Mouse (Mus musculus): ENCODE measurements around the gene Ascc3.

The Ascc3 gene

DNA sequence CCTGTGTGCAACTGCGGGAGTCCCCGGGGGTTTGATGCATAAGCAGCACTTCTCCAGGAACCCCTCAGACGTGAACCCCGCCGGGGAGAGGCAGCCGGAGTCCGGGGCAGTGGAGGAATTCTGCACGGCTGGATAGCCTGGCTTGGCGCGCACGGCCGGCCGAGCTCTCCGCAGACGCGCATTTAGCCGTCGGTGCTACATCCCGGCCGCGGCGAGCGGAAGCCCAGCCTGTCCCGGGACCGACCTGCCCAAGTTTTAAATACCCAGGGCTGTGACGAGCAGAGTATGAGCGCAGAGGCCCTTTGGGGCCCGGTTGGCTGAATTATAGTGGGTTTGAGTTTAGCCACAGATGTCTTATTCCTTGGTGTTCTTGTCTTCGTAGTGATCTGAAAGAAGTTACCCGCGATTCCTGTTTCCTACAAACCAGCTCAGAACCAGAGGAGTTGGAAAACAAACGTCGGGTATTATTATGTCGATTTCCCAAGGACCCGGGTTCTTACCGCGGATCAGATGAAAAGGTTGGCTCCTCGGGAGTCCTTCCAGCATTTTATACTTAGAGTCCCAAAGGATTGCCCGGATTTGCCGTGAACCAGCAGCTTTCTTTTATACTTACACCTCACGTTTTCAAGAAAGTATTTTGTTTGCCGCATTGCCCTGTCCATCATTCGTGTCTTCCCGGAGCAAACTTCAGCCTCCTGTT lies 302.8 kb downstream of the Ascc3 start:
- no peak for DNase-seq (ENCODE audit: low spot score)

GRCm38 (mm10) chr10:50895881-50896766 lies 303.7 kb downstream of the Ascc3 start:
- DNase-seq (ENCODE audit: low spot score) = no peak

GRCm38 (mm10) chr10:50896767-50897390 lies 304.4 kb downstream of the Ascc3 start:
- DNase-seq (ENCODE audit: low spot score) = no peak

DNA sequence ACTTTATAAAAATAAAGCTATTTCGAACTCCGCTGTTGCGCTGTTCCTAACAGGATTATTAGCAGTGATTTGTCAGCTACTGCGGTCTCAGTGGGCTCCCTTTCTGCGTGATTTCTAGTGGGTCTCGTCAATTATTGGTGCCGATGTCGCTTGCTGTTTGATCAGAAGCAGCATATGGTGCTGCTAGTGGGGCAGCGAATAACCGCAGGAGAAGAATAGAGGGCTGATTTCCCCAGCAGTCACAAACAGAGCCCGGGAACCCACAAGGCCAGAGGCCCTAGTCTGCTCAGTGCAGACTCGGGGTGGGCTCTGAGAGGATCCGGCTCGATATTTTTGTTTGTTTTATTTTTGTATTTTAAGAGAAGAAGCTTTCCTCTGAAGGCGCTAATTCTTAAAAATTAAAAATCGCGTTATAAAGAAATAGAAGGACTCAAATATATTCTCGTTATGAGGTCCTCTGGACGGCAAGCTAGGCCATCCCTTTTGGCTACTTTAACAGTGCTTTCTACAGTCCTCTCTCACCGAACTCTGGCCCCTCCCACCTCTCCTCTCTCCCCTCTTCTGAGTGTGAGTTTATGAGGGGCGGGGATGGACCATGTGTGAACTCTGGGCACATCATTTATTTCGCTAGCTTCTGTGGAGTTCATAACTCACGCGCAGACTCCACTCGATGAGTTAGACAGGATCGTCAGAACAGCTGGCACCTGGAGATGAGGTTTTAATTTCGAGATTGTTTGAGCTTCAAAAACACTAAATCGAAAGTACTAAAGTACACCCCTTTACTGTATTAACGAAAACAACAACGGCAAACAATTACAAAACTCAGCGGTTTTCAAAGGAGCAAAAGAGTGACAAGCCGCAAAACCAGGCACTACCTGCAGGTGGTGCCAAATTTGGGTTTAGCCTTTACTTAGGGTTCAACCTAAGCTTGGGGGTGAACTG lies 305.3 kb downstream of the Ascc3 start:
- DNase-seq (ENCODE audit: low spot score) = no peak

- DNase-seq (ENCODE audit: low spot score) = no peak
Measured at GRCm38 (mm10) chr10:50898621-50899020, 306.2 kb downstream of the Ascc3 start.

DNA sequence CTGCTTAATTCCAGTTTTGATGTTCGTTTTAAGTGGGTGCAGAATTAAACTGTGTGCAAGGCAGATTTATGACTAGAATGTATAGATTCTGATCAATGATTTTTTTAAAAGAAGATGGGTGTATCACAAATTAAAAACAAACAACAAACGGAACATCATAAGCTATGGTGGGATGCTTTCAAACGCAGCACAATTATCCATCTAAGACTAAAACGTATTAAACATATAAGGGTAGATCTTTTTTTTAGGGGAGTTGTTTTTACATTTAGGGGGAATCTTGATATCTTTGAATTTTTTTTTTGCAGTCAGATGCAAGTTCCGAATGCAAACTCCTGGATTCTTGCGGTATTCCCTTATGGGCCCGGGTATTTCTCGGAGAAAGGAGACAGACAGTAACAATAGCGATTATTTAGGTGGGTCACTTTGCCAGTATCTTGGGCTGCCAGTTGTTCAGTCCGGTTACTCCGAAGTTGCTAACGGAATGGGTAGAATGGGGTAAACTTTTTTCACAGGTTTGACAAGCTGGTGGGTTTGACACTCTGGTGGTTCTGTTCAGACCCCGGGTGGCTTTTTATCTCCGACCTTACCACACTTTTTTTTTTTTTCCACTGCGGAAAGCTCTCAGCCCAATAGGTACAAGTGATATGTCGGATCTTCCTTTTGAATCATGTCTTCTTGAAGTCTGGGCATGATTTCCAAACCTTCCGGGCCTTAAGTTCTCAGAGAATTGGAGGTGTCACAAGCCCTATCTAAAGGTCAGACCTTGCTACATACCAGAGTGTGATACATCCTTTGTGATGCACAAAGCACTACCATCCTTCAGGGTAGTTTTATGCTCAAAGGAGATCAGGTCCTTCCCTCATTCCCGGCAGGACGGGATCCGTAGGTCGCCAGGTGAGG lies 307.6 kb downstream of the Ascc3 start:
- no peak for DNase-seq (ENCODE audit: low spot score)
